Mouse (Mus musculus) forebrain, embryonic 14.5 days (tissue): ENCODE data around the gene Myo1a. TPM values are rescaled to one million over a fixed set of nuclear protein-coding genes. Genes with fewer than 3 reads are reported as not detected.

Experiments used
- ATAC-seq: fragments of 200-750 bp; cut with Nextera tagmentation; 2 replicates; pipeline ENCODE4 v1.8.0; 2017; ENCODE audit warnings: mild to moderate bottlenecking, moderate library complexity
- DNase-seq: peaks from one replicate; pipeline ENCODE4 v3.0.0-alpha.2; 2015; ENCODE audit warnings: low spot score
- H3K27ac ChIP-seq: fragments of 300-500 bp; sonication (generic); 2 replicates; pipeline ENCODE4 v1.5.1; 2014; ENCODE audit warnings: low read depth, mild to moderate bottlenecking, control low read depth, low read length, moderate library complexity
- H3K27me3 ChIP-seq: fragments of 300-500 bp; sonication (generic); replicated peaks from 2 replicates; pipeline ENCODE4 v1.6.1; 2014; ENCODE audit warnings: low read length, control low read depth, mixed read lengths; ENCODE audit not compliant: control insufficient read depth, insufficient read depth
- H3K36me3 ChIP-seq: fragments of 300-500 bp; sonication (generic); 2 replicates; pipeline ENCODE4 v1.6.1; 2014; ENCODE audit warnings: low read length, control low read depth; ENCODE audit not compliant: control insufficient read depth, insufficient read depth
- H3K4me1 ChIP-seq: fragments of 300-500 bp; sonication (generic); 2 replicates; pipeline ENCODE4 v1.6.1; 2014; ENCODE audit warnings: antibody characterized with exemption, low read length, control low read depth; ENCODE audit not compliant: control insufficient read depth, insufficient read depth
- H3K4me2 ChIP-seq: fragments of 300-500 bp; sonication (generic); 2 replicates; pipeline ENCODE4 v1.6.1; 2014; ENCODE audit warnings: mild to moderate bottlenecking, control low read depth, low read length
- H3K4me3 ChIP-seq: fragments of 300-500 bp; sonication (generic); 2 replicates; pipeline ENCODE4 v1.5.1; 2014; ENCODE audit warnings: low read depth, low read length, control low read depth
- H3K9ac ChIP-seq: fragments of 300-500 bp; sonication (generic); 2 replicates; pipeline ENCODE4 v1.6.1; 2014; ENCODE audit warnings: mild to moderate bottlenecking, low read length, control low read depth, moderate library complexity
- H3K9me3 ChIP-seq: fragments of 300-500 bp; sonication (generic); replicated peaks from 2 replicates; pipeline ENCODE4 v1.6.1; 2016; ENCODE audit warnings: low read length, control low read depth, mixed read lengths; ENCODE audit not compliant: control insufficient read depth
- WGBS: fragments of 180-500 bp; shearing (Covaris S2); extraction: QIAGEN DNeasy Blood & Tissue Kit; methylation state at CpG from one replicate; pipeline ENCODE4 v1.1.7; 2014; 5-methylcytosine and 5-hydroxymethylcytosine counted together
- polyA plus RNA-seq: library from polyadenylated mRNA; unstranded; fragments of >200 nt; fragmentation: Nextera tagmentation; extraction: Ambion mirVana; gene quantifications from 2 replicates; pipeline ENCODE4 v1.2.1, GENCODE M21; 2014

Gene Myo1a
- polyA plus RNA-seq, 1 experiment from 2014 or later, result 0.67 TPM

GRCm38 (mm10) chr10:127682886-127683285, 22.1 kb upstream of the Myo1a start:
- DNase-seq (no peak), ATAC-seq (no peak)
- Histone ChIP-seq H3K27me3 (no peaks in the 10 kb centered on the region), H3K27ac (no peak overlapping the region), H3K4me1 (no peaks in the 10 kb centered on the region), H3K9ac (no peak overlapping the region), H3K36me3 (no peaks in the 10 kb centered on the region), H3K9me3 (no peaks in the 10 kb centered on the region), H3K4me2 (no peak overlapping the region), H3K4me3 (no peak overlapping the region)
- WGBS, result 97% methylated on average over 6 of the region's 6 CpGs

- no peaks in the 10 kb centered on the region for H3K4me1 ChIP-seq
- 32% methylated on average over 1 of the region's 1 CpGs for WGBS
- no peak overlapping the region for H3K9ac ChIP-seq
- H3K27me3 ChIP-seq, result no peaks in the 10 kb centered on the region
- peaks cover 27% of the 10 kb centered on the region for H3K36me3 ChIP-seq
- no peak overlapping the region for H3K27ac ChIP-seq
- H3K4me3 ChIP-seq, result no peak overlapping the region
- DNase-seq (no peak), ATAC-seq (no peak)
- H3K4me2 ChIP-seq, result no peak overlapping the region
- H3K9me3 ChIP-seq, result no peaks in the 10 kb centered on the region
Observed at GRCm38 (mm10) chr10:127691053-127691452, 13.9 kb upstream of the Myo1a start.

DNA sequence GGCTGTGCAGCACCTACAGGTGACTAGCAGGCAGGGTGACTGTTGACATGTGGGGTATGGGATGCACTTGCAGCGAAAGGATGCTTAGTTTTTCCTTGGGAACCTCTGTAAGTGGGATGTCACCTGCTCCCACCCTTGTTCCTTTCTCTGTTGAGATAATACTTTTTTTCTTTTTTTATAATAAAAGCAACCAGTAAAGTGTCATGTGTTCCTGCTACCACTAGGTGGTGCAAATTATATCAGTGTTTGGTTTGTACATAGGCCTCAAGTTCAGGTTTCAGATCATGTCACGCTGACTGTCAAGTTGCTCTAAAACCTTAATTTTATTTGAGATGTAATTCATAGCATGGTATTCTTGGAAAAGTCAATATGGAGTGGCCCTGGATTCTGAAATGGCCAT, 10.3 kb upstream of the Myo1a start:
- H3K4me3 ChIP-seq, result no peak overlapping the region
- H3K36me3 ChIP-seq, result peaks cover 43% of the 10 kb centered on the region
- no peaks in the 10 kb centered on the region for H3K27me3 ChIP-seq
- no peak for ATAC-seq
- no peak overlapping the region for H3K9ac ChIP-seq
- no peaks in the 10 kb centered on the region for H3K9me3 ChIP-seq
- H3K4me1 ChIP-seq, result no peaks in the 10 kb centered on the region
- no peak overlapping the region for H3K4me2 ChIP-seq
- WGBS, result 60% methylated on average over 2 of the region's 2 CpGs
- peak; percentile 68 for DNase-seq
- H3K27ac ChIP-seq, result no peak overlapping the region

DNA sequence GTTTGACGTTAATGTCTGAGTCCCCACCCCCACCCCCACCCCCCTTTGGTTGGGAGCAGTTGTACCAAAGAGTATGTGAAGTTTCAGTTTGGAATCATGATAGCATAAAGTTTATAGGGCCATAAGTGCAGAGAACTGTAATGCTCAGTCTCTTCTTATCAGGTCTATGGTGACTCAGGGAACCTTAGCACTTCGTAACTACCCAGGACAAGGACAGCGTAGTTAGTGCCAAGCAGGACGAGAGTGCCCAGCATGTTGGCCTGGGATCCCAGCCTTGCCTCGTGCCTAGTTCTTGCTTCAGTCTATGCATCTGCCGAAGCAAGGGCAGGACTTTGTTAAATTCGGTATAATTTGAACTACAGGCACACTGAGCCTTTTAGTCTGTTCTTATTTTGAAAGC, 9.2 kb upstream of the Myo1a start:
- Histone ChIP-seq H3K4me2 (no peak overlapping the region), H3K36me3 (peaks cover 42% of the 10 kb centered on the region), H3K9me3 (no peaks in the 10 kb centered on the region), H3K4me3 (no peak overlapping the region), H3K27ac (no peak overlapping the region), H3K4me1 (no peaks in the 10 kb centered on the region), H3K9ac (no peak overlapping the region), H3K27me3 (no peaks in the 10 kb centered on the region)
- WGBS, result 93% methylated on average over 7 of the region's 7 CpGs
- no peak for ATAC-seq
- no peak for DNase-seq

DNA sequence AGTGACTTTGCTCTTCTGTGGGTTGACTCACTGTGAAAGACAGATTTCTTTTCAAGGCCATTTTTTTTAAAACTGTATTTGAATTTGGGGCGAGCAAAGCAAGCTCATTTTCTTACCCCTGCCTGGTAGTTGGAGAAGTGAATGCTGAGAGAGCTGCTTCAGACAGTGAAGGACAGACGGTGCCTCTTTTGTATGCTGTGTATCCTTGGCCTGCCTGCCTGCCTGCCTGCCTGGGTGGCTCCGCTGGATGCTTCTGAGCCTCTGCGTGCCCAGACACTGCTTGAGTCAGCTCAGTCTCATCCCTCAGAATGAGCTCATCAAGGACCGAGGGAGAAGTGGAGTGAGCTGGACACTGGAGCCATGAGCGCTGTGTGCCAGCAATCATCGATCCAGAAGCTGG, 6.0 kb upstream of the Myo1a start:
- H3K27ac ChIP-seq, result no peak overlapping the region
- H3K9me3 ChIP-seq, result no peaks in the 10 kb centered on the region
- H3K4me1 ChIP-seq, result no peaks in the 10 kb centered on the region
- no peak overlapping the region for H3K4me3 ChIP-seq
- no peaks in the 10 kb centered on the region for H3K27me3 ChIP-seq
- no peak overlapping the region for H3K4me2 ChIP-seq
- ATAC-seq, result no peak
- 90% methylated on average over 7 of the region's 7 CpGs for WGBS
- DNase-seq, result no peak
- peaks cover 34% of the 10 kb centered on the region for H3K36me3 ChIP-seq
- no peak overlapping the region for H3K9ac ChIP-seq

- 51% methylated on average over 4 of the region's 4 CpGs for WGBS
- Histone ChIP-seq H3K4me3 (no peak overlapping the region), H3K36me3 (peaks cover 5% of the 10 kb centered on the region), H3K27ac (no peak overlapping the region), H3K27me3 (no peaks in the 10 kb centered on the region), H3K4me1 (no peaks in the 10 kb centered on the region), H3K9me3 (no peaks in the 10 kb centered on the region), H3K9ac (no peak overlapping the region), H3K4me2 (no peak overlapping the region)
- ATAC-seq, result no peak
- no peak for DNase-seq
Observed at GRCm38 (mm10) chr10:127703299-127703698, 1.7 kb upstream of the Myo1a start.

GRCm38 (mm10) chr10:127704293-127704692, 677 bp upstream of the Myo1a start:
- ATAC-seq (no peak), DNase-seq (no peak)
- Histone ChIP-seq H3K4me2 (no peak overlapping the region), H3K9me3 (no peaks in the 10 kb centered on the region), H3K36me3 (peaks cover 2% of the 10 kb centered on the region), H3K27me3 (no peaks in the 10 kb centered on the region), H3K4me3 (no peak overlapping the region), H3K9ac (no peak overlapping the region), H3K27ac (no peak overlapping the region), H3K4me1 (no peaks in the 10 kb centered on the region)
- WGBS, result 56% methylated on average over 2 of the region's 2 CpGs

- no peak overlapping the region for H3K4me2 ChIP-seq
- WGBS, result 95% methylated on average over 4 of the region's 4 CpGs
- no peak for DNase-seq
- ATAC-seq, result no peak
- H3K27ac ChIP-seq, result no peak overlapping the region
- no peaks in the 10 kb centered on the region for H3K9me3 ChIP-seq
- H3K4me1 ChIP-seq, result no peaks in the 10 kb centered on the region
- H3K36me3 ChIP-seq, result no peaks in the 10 kb centered on the region
- H3K4me3 ChIP-seq, result no peak overlapping the region
- no peak overlapping the region for H3K9ac ChIP-seq
- no peaks in the 10 kb centered on the region for H3K27me3 ChIP-seq
Observed at GRCm38 (mm10) chr10:127705783-127706182, 813 bp downstream of the Myo1a start.

GRCm38 (mm10) chr10:127707721-127708120, 2.8 kb downstream of the Myo1a start:
- no peaks in the 10 kb centered on the region for H3K4me1 ChIP-seq
- no peaks in the 10 kb centered on the region for H3K27me3 ChIP-seq
- 89% methylated on average over 7 of the region's 7 CpGs for WGBS
- no peaks in the 10 kb centered on the region for H3K36me3 ChIP-seq
- no peak overlapping the region for H3K4me3 ChIP-seq
- H3K27ac ChIP-seq, result no peak overlapping the region
- H3K9ac ChIP-seq, result no peak overlapping the region
- H3K9me3 ChIP-seq, result no peaks in the 10 kb centered on the region
- ATAC-seq (no peak), DNase-seq (no peak)
- no peak overlapping the region for H3K4me2 ChIP-seq
